Comparison of ENCODE assay signal across 1 mouse cellular context in genomic region chr11:95987854-95988447, GRCm38 (mm10).
TF ChIP-seq lines count a peak whose summit lies in the region.

No protein-coding gene starts in this region.

TF ChIP-seq in MEL, 35 proteins besides CTCF, POLR2A, EP300 and RAD21 (continued from another document):
- TF ChIP-seq RCOR1 (IDR thresholded peaks at IDR 0.05; ENCODE audit: low read depth, low read length), result peak; percentile 45; the same call in 1 of the 2 replicates
- peak; percentile 81 for TF ChIP-seq MAFK (IDR thresholded peaks at IDR 0.05; ENCODE audit: borderline replicate concordance, low read depth, low read length)
- TF ChIP-seq ZNF384 (IDR thresholded peaks at IDR 0.05; ENCODE audit: low read depth, low read length), result peak; percentile 94
- TF ChIP-seq ZKSCAN1 (IDR thresholded peaks at IDR 0.05; ENCODE audit: low read depth, low read length), result 0 out of 2 replicates have a peak, but pooled peaks have one; percentile 15
- peak; percentile 67 for TF ChIP-seq GATA1 (IDR thresholded peaks at IDR 0.05; ENCODE audit: low read depth, low read length)
- 0 out of 2 replicates have a peak, but pooled peaks have one; percentile 14 for TF ChIP-seq KAT2A (conservative IDR thresholded peaks at IDR 0.05; ENCODE audit: low read depth, low read length)
- TF ChIP-seq ETS1 (IDR thresholded peaks at IDR 0.05; ENCODE audit: low read depth, low read length), result peak; percentile 72
